Mouse (Mus musculus): ENCODE measurements around the gene Nit1.

Nit1 gene

DNA sequence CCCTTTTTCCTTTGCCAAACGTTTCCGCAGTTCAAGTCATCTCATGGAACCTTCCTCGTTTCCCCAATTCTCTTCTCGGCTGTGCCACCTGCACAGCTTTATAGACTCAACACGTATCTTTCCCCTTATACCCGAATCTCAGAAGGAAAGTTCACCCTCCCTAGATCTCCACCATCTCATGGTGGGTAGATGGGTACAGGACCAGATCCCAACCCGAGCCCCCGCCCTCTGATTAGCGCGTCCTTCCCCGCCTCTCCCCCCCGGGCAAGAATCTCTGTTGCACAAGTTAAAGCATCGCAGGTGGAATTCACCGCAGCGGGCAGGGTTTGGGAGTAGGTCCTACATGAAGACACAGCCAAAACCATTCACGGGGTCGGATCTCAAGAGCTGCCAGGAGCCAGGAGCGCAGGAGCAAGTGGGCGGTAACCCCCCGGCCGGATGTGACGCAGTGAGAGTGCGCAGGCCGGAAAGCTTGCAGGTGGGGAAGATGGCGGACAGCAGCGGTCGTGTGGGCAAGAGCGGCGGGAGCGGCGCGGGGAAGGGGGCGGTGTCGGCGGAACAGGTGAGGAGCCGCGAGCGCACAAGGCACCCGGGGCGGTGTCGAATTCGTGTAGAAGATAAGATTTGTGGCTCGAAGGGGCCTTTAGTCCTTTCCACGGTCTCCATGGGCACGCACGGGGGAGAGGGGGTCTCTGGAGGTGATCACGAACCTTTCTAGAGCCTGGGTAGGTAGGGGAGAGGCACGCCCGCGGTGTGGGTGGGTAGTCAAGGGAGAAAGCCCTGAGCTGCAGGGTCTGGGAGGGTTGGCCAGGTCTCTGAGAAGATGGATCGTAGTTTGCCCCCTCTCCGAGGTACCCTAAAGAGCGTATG is at the start of gene Nit1, which contains the start of gene Pfdn2:
TSS of gene Nit1 (minus strand) at position 422 of the 870 bp plus-strand sequence.
TSS of gene Pfdn2 (plus strand) at position 446 of the 870 bp plus-strand sequence.
- peak; percentile 91 for DNase-seq (ENCODE audit: extremely low read depth, insufficient read length, low spot score)

DNA sequence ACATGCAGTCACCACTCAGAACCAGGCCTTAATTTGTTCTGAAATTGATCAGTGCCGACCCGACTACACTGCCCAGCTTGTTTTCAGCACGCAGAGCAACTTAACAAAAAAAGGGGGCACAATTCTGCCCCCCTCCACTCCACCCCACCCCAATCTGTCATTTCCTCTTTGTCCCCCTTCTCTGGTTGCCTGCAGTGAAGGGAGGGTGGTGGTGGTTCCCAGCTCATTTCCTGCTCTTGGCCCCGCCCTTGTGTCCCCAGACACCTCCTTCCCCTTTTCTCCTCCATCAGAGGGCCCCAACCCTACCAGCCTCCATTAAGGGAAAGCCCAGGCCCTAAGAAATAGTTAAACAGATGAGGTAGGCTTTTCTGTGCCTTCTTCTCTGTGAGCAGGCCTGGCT is 44.7 kb upstream of the Nit1 start:
- DNase-seq (ENCODE audit: extremely low read depth, insufficient read length, low spot score), result no peak

DNA sequence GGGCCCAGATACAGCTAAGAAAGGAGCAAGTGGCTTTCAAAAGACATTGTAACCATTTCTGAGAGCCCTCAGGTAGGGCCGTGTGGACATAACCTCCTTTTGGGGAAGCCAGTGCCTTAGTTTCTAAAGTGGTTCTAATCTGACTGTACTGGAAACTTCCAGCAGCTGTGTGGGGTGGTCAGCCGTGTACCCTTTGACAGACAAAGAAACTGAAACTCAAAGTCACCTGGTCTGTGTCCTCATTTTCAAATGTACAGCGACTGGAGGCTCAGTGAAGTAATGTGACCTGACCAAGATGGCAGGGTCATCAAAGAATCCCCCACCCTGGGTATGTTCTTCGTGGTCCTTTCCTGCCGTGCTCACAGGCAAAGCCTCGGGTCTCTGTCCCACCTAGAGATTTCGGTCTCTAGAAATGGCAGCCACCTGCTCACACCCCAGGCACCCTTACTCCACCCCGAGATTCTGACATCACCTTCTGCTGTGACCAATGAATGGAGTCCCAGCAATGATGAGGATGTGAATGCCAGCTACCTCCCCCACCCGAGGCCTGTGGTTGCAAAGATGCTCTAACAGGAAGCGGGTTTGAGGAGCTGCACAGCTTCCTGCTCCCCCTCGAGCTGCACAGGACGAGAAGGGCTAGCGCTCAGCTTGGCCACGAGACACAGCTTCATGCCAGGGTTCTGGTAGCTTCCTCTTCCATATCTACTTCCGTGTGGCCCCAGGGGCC is 43.1 kb upstream of the Nit1 start, which contains the start of gene Arhgap30:
TSS of gene Arhgap30 (plus strand) at position 579 of the 727 bp plus-strand sequence.
- no peak for DNase-seq (ENCODE audit: extremely low read depth, insufficient read length, low spot score)

GRCm38 (mm10) chr1:171387099-171387498 is 41.7 kb upstream of the Nit1 start:
- DNase-seq (ENCODE audit: extremely low read depth, insufficient read length, low spot score), result no peak

DNA sequence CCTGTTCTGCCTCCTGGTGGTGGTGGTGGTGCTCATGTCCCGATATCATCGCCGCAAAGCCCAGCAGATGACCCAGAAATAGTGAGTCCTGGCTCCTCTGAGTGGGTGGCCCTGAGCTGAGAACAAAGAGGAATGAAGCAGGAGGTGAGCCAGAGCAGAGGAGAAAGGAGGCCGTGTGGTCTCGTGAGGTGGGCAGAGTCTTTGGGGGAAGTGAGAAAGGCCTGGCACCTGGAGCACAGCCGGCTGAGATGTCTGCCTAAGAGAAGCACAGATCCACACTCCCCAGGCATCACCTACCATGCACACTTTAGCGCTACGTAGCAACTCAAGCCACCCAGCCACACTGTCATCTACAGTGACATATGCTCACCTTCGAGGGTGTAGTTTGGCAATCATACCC is 39.7 kb upstream of the Nit1 start:
- no peak for DNase-seq (ENCODE audit: extremely low read depth, insufficient read length, low spot score)

- no peak for DNase-seq (ENCODE audit: extremely low read depth, insufficient read length, low spot score)
Measured at GRCm38 (mm10) chr1:171384361-171384760, 38.9 kb upstream of the Nit1 start.

DNA sequence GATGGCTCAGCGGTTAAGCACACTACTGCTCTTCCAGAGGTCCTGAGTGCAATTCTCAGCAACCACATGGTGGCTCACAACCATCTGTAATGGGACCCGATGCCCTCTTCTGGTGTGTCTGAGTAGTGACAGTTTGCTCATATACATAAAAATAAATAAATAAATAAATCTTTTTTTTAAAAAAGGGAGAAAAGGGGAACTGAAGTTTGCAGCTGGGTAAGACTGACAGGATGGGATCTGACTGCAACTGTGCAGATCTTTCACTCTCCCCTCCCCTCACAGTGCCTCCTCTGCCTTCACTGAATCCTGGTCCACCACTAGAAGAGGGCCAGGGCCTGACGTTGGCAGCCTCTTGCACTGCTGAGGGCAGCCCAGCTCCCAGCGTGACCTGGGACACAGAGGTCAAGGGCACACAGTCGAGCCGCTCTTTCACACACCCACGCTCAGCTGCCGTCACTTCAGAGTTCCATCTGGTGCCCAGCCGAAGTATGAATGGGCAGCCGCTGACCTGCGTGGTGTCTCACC is 36.7 kb upstream of the Nit1 start:
- no peak for DNase-seq (ENCODE audit: extremely low read depth, insufficient read length, low spot score)

DNA sequence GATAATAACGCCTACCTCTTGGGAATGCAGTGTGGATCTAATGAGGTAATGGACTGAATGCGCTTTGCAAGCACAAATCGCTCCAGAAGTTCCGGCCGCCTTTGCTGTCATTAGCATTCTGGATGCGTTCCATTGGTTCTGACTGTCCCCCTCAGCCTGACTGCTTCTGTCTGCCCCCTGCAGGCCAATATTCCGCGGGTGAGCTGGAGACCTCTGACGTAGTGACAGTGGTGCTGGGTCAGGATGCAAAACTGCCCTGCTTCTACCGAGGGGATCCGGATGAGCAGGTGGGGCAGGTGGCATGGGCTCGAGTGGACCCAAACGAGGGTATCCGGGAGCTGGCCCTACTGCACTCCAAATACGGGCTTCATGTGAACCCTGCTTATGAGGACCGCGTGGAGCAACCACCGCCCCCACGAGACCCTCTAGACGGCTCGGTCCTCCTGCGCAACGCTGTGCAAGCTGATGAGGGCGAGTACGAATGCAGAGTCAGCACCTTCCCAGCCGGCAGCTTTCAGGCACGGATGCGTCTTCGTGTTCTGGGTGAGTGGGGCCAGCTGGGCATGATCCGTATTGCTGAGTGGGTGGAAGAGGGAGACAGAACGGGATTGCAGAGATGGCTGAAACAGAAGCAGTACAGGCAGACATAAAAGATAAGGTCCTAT is 34.6 kb upstream of the Nit1 start:
- DNase-seq (ENCODE audit: extremely low read depth, insufficient read length, low spot score), result no peak

DNA sequence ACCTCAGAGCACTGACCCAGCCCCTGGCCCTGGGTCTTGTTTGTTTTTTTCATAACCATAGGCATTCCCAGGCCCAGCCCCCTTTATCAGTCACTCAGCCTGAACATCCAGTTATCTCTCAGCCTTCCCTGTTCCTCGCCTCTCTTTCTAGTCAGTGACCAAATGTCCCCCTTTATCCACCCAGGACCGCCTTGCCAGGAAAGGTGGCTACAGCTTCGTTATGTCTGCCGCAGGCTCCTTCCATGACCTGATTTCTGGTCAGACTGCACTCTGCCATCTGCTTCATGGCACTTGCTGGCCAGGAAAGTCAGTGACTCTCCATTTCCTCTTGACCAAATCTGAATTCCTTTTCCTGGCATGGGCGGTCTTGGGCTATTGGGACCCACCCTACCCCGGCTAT is 32.9 kb upstream of the Nit1 start:
- no peak for DNase-seq (ENCODE audit: extremely low read depth, insufficient read length, low spot score)

- peak; percentile 80 for DNase-seq (ENCODE audit: extremely low read depth, insufficient read length, low spot score)
Measured at GRCm38 (mm10) chr1:171375646-171376097, 30.2 kb upstream of the Nit1 start.

GRCm38 (mm10) chr1:171373946-171374345 is 28.5 kb upstream of the Nit1 start:
- DNase-seq (ENCODE audit: extremely low read depth, insufficient read length, low spot score), result no peak

DNA sequence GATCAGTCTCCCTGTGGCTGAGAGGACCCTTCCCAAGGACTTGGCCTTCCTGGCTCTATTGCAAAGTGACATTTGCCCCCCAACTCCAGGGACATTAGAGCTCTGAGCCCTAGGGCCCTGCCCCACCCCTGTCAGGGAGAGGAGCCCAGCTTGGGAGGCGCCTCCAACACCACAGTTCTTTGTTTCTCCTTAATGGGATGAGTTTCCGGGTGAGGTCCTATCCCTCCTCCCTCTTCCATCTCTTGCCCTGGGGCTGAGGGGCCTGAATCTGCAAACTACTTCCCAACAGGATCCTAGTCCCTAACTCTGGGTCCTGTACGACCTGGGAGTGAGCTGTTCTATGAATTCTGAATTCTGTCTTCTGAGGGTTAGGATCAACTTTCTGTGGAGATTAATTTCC is 27.4 kb upstream of the Nit1 start:
- DNase-seq (ENCODE audit: extremely low read depth, insufficient read length, low spot score), result no peak

GRCm38 (mm10) chr1:171369845-171370556 is 24.6 kb upstream of the Nit1 start, which contains the start of gene Nectin4:
TSS of gene Nectin4 (plus strand) at chr1:171370099.
- DNase-seq (ENCODE audit: extremely low read depth, insufficient read length, low spot score), result no peak

- DNase-seq (ENCODE audit: extremely low read depth, insufficient read length, low spot score), result no peak
Measured at GRCm38 (mm10) chr1:171365934-171366333, 20.5 kb upstream of the Nit1 start.

GRCm38 (mm10) chr1:171361106-171362103 is 16.0 kb upstream of the Nit1 start:
- no peak for DNase-seq (ENCODE audit: extremely low read depth, insufficient read length, low spot score)

- no peak for DNase-seq (ENCODE audit: extremely low read depth, insufficient read length, low spot score)
Measured at GRCm38 (mm10) chr1:171360656-171361055, 15.2 kb upstream of the Nit1 start, which contains the start of gene Klhdc9. TSS of gene Klhdc9 (minus strand) at chr1:171360798.

DNA sequence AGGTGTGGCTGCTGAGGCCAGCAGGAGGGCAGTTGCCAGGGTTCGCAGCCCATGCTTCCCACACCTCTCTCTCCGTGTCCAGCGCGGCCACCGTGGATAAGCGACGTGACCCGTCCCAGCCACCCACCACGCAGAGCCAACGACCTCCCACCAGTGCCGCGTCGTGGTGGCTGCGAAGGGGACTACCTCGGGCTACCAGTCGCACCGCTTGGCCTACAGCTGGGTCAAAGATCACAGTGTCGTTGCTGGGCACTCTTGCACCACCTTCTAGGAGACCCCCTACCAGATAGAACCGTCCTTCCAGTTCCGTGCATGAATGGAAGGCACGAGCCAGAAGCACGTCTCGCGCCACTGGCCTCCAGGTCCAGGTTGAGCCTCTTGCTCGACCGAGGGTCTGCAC is 14.8 kb upstream of the Nit1 start:
- DNase-seq (ENCODE audit: extremely low read depth, insufficient read length, low spot score), result no peak

DNA sequence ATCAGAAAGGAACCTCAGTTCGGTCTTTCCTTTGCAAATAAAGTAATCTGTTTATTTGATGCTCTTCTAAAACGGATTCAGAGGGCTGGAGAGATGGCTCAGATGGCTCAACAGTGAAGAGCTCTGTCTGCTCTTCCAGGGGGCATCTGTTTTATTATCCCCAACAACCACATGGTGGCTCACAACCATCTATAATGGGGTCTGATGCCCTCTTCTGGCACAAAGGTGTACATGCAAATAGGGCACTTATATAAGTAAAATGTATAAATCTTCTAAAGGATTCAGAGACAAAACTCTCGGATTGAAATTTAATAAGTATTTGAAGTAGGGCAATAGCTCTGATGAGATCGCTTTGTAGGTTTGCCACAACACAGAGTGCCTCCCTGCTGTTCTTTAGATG is 13.0 kb upstream of the Nit1 start:
- DNase-seq (ENCODE audit: extremely low read depth, insufficient read length, low spot score), result no peak

- no peak for DNase-seq (ENCODE audit: extremely low read depth, insufficient read length, low spot score)
Measured at GRCm38 (mm10) chr1:171356814-171357213, 11.4 kb upstream of the Nit1 start.
